20 mouse cellular contexts compared by ENCODE assay signal in the genomic region with DNA sequence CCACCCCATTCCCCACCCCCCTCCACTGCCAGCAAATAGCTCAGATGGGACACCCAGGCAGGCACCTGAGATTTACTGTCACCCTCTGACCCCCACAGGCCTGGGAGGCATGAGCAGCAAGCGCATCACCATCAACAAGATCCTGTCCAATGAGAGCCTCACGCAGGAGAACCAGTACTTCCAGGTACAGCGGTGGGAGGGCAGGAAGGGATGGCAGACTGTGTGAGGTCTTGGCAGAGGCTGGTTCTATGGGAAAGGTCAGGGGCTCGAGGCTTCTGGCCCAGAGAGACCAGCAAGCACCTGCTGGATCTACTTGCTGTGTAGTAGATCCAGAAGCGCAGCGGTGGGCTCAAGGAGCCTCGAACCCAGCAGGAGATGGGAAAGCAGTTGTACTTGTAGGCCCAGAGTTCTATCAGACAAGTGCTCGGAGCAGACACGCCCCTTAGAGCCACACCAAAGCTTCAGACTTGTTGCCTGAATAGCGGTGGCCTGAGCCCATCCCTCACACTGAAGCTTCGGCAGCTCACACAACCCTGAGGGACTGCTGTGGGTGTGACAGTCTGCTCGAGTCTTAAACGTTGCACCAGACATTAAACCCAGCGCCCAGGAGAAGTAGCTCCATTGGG. TPM values are rescaled to one million over a fixed set of nuclear protein-coding genes. Genes with fewer than 3 reads are reported as not detected.
DNase-seq lines count a peak whose midpoint lies in the region; ATAC-seq lines count a peak whose summit lies in the region.
"Had no signal": no experiment of that assay in that cellular context is flagged by ENCODE, and none has a peak within 500 bp of the region (broad histone marks: within the 10 kb centered on the region; RNA-seq: fewer than 3 reads in every experiment).

No protein-coding gene starts in this region.

- peak overlapping the region; percentile 25; the same call in 1 of the 2 replicates for H3K27ac ChIP-seq in kidney, embryonic 16.5 days (ENCODE audit: low read length)
- peak overlapping the region; percentile 89 for H3K27ac ChIP-seq in macrophage
- H3K27ac ChIP-seq: forebrain, embryonic 10.5 days; heart, embryonic 13.5 days; hindbrain, embryonic 14.5 days had no signal

- H3K36me3 ChIP-seq in kidney, embryonic 16.5 days (ENCODE audit: insufficient read depth, low read length) = no peaks in the 10 kb centered on the region
- H3K36me3 ChIP-seq in macrophage (ENCODE audit: inconsistent target) = no peaks in the 10 kb centered on the region
- H3K36me3 ChIP-seq: forebrain, embryonic 10.5 days; heart, embryonic 13.5 days had no signal

- peaks cover 7% of the 10 kb centered on the region for H3K9me3 ChIP-seq in kidney, embryonic 16.5 days (ENCODE audit: low read length)

- DNase-seq in kidney, postnatal 36 days = no peak
- DNase-seq in 416B (ENCODE audit: low read depth) (peak; percentile 47), ES-CJ7 (ENCODE audit: low read depth, low spot score) (peak; percentile 87)
- no peak for DNase-seq in cerebellum, postnatal 4 days (ENCODE audit: low spot score in 2 of 2)
- DNase-seq in spleen, adult 18-20 months = no peak
- DNase-seq: adrenal gland, postnatal 14 days; cerebellum, adult 11 months; cerebellum, postnatal 25 days; kidney, postnatal 14 days; left cerebral cortex, postnatal 4 days; liver; lung, postnatal 10 days; retina, postnatal 1 day had no signal

- WGBS in kidney, embryonic 16.5 days = 48% methylated on average over 14 of the region's 14 CpGs
- 90% methylated on average over 14 of the region's 14 CpGs for WGBS in macrophage (ENCODE audit: missing documents)

- H3K4me1 ChIP-seq in kidney, embryonic 16.5 days (ENCODE audit: insufficient read depth, low read length) = peaks cover 12% of the 10 kb centered on the region

- H3K4me2 ChIP-seq in kidney, embryonic 16.5 days (replicated peaks; ENCODE audit: low read depth, low read length) = no peak overlapping the region
- H3K4me2 ChIP-seq: heart, embryonic 13.5 days; hindbrain, embryonic 14.5 days had no signal

- H3K4me3 ChIP-seq in kidney, embryonic 16.5 days (ENCODE audit: low read length) = no peak overlapping the region
- H3K4me3 ChIP-seq in macrophage (ENCODE audit: inconsistent target) = no peak overlapping the region
- H3K4me3 ChIP-seq: forebrain, embryonic 10.5 days; heart, embryonic 13.5 days had no signal

- no peaks in the 10 kb centered on the region for H3K79me2 ChIP-seq in macrophage (ENCODE audit: inconsistent target)

- H3K9ac ChIP-seq in kidney, embryonic 16.5 days (replicated peaks; ENCODE audit: low read length) = no peak overlapping the region
- H3K9ac ChIP-seq: heart, embryonic 13.5 days; hindbrain, embryonic 14.5 days had no signal

- ATAC-seq in kidney, embryonic 16.5 days (ENCODE audit: low FRiP score, low TSS enrichment) = peak; percentile 59; the same call in 1 of the 2 replicates
- ATAC-seq: intestine, embryonic 16.5 days; Patski had no signal

- no peaks in the 10 kb centered on the region for H3K27me3 ChIP-seq in kidney, embryonic 16.5 days (ENCODE audit: insufficient read depth, low read length)
- H3K27me3 ChIP-seq: heart, embryonic 13.5 days; Patski had no signal

RNA-seq across cellular contexts. Expression of a gene that starts 14.3 kb away (rescaled TPM):
- 520 and 550 TPM in 2 replicates for polyA plus RNA-seq in kidney, embryonic 16.5 days (2015; fragmentation: Nextera tagmentation; extraction: Ambion mirVana)
- 100 to 1,000 TPM in 4 of 26 experiments, 10 to 100 TPM in 22; 15.8 to 124 (median 61.4) TPM for total RNA-seq in macrophage (2018; cell fraction: chromatin; rRNA removed)
- total RNA-seq in macrophage (2018; cell fraction: cytosol; rRNA removed) = 100 to 1,000 TPM; 119 to 291 (median 183) TPM
- 100 to 1,000 TPM in 4 of 26 experiments, 10 to 100 TPM in 22; 28.6 to 130 (median 74.8) TPM for total RNA-seq in macrophage (2018; cell fraction: nucleus; rRNA removed)
- polyA plus RNA-seq in macrophage (2018) = 115 to 183 TPM (median 157 TPM) in 3 replicates

RNA-seq across cellular contexts. Expression of a gene that starts 40.0 kb away (rescaled TPM):
- 48.9 and 50.7 TPM in 2 replicates for polyA plus RNA-seq in kidney, embryonic 16.5 days (2015; fragmentation: Nextera tagmentation; extraction: Ambion mirVana)
- 1,000 to 10,000 TPM in 2 of 26 experiments, 100 to 1,000 TPM in 22, 10 to 100 TPM in 2; 80.1 to 1,178 (median 596) TPM for total RNA-seq in macrophage (2018; cell fraction: chromatin; rRNA removed)
- 100 to 1,000 TPM; 198 to 483 (median 309) TPM for total RNA-seq in macrophage (2018; cell fraction: cytosol; rRNA removed)
- total RNA-seq in macrophage (2018; cell fraction: nucleus; rRNA removed) = 100 to 1,000 TPM in 25 of 26 experiments, 10 to 100 TPM in 1; 81.9 to 812 (median 459) TPM
- 156 to 334 TPM (median 219 TPM) in 3 replicates for polyA plus RNA-seq in macrophage (2018)

RNA-seq across cellular contexts. Expression of a gene that starts 40.5 kb away (rescaled TPM):
- polyA plus RNA-seq in kidney, embryonic 16.5 days (2015; fragmentation: Nextera tagmentation; extraction: Ambion mirVana) = 18.1 and 24.3 TPM in 2 replicates
- total RNA-seq in macrophage (2018; cell fraction: chromatin; rRNA removed) = 1 to 10 TPM in 12 of 26 experiments, under 1 TPM in 11, not detected in 3; 0.20 to 5.4 (median 1.2) TPM
- 1 to 10 TPM in 24 of 26 experiments, under 1 TPM in 2; 0.76 to 8.7 (median 3.5) TPM for total RNA-seq in macrophage (2018; cell fraction: cytosol; rRNA removed)
- total RNA-seq in macrophage (2018; cell fraction: nucleus; rRNA removed) = 1 to 10 TPM in 19 of 26 experiments, under 1 TPM in 7; 0.47 to 6.7 (median 1.9) TPM
- 5.2 to 6.9 TPM (median 5.6 TPM) in 3 replicates for polyA plus RNA-seq in macrophage (2018)

Comparison
In these comparisons a context has a peak if more than half of its experiments do, and no peak if none do; other contexts are left out.
1. DNase-seq: peak in 416B (single experiment) and ES-CJ7 (single experiment); none in kidney, postnatal 36 days (0 of 2), cerebellum, postnatal 4 days (0 of 2) and spleen, adult 18-20 months (0 of 2).